Mouse (Mus musculus) intestine, embryonic 16.5 days (tissue): ENCODE results near the gene Btbd9. TPM values are rescaled to one million over a fixed set of nuclear protein-coding genes. Genes with fewer than 3 reads are reported as not detected.

Experiments
- ATAC-seq: fragments of 200-750 bp; cut with Nextera tagmentation; 2 replicates; pipeline ENCODE4 v1.8.0; 2017; ENCODE audit warnings: moderate TSS enrichment, moderate library complexity
- H3K27ac ChIP-seq: fragments of 300-500 bp; sonication (generic); 2 replicates; pipeline ENCODE4 v1.5.1; 2014; ENCODE audit warnings: mild to moderate bottlenecking, low read length
- H3K27me3 ChIP-seq: fragments of 300-500 bp; sonication (generic); replicated peaks from 2 replicates; pipeline ENCODE4 v1.6.1; 2014; ENCODE audit warnings: low read length, control low read depth, mixed read lengths; ENCODE audit not compliant: control insufficient read depth, insufficient read depth
- H3K36me3 ChIP-seq: fragments of 300-500 bp; sonication (generic); 2 replicates; pipeline ENCODE4 v1.6.1; 2014; ENCODE audit warnings: low read length, control low read depth; ENCODE audit not compliant: control insufficient read depth, insufficient read depth
- H3K4me1 ChIP-seq: fragments of 300-500 bp; sonication (generic); 2 replicates; pipeline ENCODE4 v1.6.1; 2014; ENCODE audit warnings: low read length, control low read depth, mixed read lengths; ENCODE audit not compliant: control insufficient read depth, insufficient read depth
- H3K4me2 ChIP-seq: fragments of 300-500 bp; sonication (generic); 2 replicates; pipeline ENCODE4 v1.6.1; 2014; ENCODE audit warnings: low read depth, low read length, control low read depth
- H3K4me3 ChIP-seq: fragments of 300-500 bp; sonication (generic); 2 replicates; pipeline ENCODE4 v1.5.1; 2014; ENCODE audit warnings: mild to moderate bottlenecking, low read length
- H3K9ac ChIP-seq: fragments of 300-500 bp; sonication (generic); 2 replicates; pipeline ENCODE4 v1.6.1; 2014; ENCODE audit warnings: low read depth, low read length
- H3K9me3 ChIP-seq: fragments of 300-500 bp; sonication (generic); 2 replicates; pipeline ENCODE4 v1.6.1; 2016; ENCODE audit warnings: low read length, control low read depth; ENCODE audit not compliant: control insufficient read depth
- WGBS: fragments of 180-500 bp; shearing (Covaris S2); extraction: QIAGEN DNeasy Blood & Tissue Kit; methylation state at CpG from one replicate; pipeline ENCODE4 v1.1.7; 2014; 5-methylcytosine and 5-hydroxymethylcytosine counted together
- polyA plus RNA-seq: library from polyadenylated mRNA; unstranded; fragments of >200 nt; fragmentation: Nextera tagmentation; extraction: Ambion mirVana; gene quantifications from 2 replicates; pipeline ENCODE4 v1.2.1, GENCODE M21; 2015

Btbd9 gene
- polyA plus RNA-seq, 1 experiment from 2014 or later: 51.6 TPM

DNA sequence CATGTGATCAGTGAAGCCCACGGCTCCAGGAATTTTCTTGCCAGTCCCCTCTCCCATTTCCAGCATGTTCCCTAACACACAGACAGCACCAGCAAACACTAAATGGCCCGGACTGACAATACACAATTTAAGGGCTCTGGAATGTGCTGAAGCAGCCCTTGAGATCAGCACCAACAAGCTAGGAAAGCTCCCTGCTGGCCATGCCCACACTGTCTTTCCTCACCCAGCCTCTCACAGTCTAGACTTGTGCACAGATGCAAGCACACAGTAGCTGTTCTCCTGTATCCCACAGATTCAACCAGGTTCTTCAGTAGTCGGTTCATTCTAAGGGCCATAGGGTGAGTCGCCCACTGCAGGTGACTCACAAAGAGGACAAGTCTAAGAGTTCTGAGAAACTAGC, 263.6 kb downstream of the Btbd9 start:
- WGBS: 64% methylated on average over 4 of the region's 4 CpGs
- Histone ChIP-seq H3K4me3 (no peak overlapping the region), H3K27ac (no peak overlapping the region), H3K36me3 (no peaks in the 10 kb centered on the region), H3K4me1 (peaks cover 4% of the 10 kb centered on the region; the same call in 1 of the 2 replicates), H3K9ac (no peak overlapping the region), H3K9me3 (no peaks in the 10 kb centered on the region), H3K4me2 (no peak overlapping the region), H3K27me3 (no peaks in the 10 kb centered on the region)
- ATAC-seq: no peak

DNA sequence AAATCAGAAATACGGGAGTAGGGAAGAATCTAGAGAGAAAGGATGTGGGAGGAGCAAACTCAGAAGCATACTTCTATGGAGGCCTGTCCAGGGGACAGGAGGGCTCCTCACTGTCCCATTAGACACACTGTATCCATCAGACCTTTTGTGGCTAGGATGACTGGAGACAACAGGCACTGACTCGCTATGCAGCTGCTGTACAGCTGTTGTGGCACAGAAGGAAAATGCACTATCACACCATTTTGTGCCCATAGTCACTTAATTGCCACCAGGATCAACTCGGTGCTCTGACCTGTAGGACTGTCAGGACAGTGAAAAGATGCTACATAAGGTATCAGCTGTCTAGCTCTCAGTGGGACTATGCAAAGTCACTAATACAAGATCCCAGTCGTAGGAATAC, 266.7 kb downstream of the Btbd9 start:
- no peaks in the 10 kb centered on the region for H3K36me3 ChIP-seq
- H3K27ac ChIP-seq: no peak overlapping the region
- no peak overlapping the region for H3K4me2 ChIP-seq
- H3K9ac ChIP-seq: no peak overlapping the region
- no peaks in the 10 kb centered on the region for H3K27me3 ChIP-seq
- no peak overlapping the region for H3K4me3 ChIP-seq
- WGBS: 66% methylated on average over 4 of the region's 4 CpGs
- no peaks in the 10 kb centered on the region for H3K9me3 ChIP-seq
- ATAC-seq: no peak
- H3K4me1 ChIP-seq: peaks cover 4% of the 10 kb centered on the region; the same call in 1 of the 2 replicates

DNA sequence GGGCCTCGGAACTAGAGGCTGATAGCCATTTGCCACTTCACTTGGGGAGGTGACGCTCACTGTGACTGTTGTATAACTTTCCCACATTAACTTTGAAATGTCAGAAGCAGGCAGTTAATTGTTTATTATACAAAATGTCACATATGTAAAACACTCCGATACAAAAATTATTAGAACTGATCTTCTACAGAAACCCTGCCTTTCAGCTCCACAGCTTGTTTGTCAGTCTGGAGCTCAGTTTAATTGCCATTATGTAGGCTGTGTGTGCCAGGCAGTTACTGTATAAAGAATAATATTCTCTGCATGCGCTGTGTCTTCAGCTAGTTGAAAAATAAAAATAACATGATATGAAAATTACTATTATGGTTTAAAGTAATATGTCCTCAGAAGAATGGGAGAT, 267.4 kb downstream of the Btbd9 start:
- H3K4me2 ChIP-seq: no peak overlapping the region
- H3K4me3 ChIP-seq: no peak overlapping the region
- no peak for ATAC-seq
- no peak overlapping the region for H3K27ac ChIP-seq
- H3K9me3 ChIP-seq: no peaks in the 10 kb centered on the region
- H3K9ac ChIP-seq: no peak overlapping the region
- peaks cover 4% of the 10 kb centered on the region; the same call in 1 of the 2 replicates for H3K4me1 ChIP-seq
- 67% methylated on average over 4 of the region's 4 CpGs for WGBS
- H3K36me3 ChIP-seq: no peaks in the 10 kb centered on the region
- no peaks in the 10 kb centered on the region for H3K27me3 ChIP-seq

DNA sequence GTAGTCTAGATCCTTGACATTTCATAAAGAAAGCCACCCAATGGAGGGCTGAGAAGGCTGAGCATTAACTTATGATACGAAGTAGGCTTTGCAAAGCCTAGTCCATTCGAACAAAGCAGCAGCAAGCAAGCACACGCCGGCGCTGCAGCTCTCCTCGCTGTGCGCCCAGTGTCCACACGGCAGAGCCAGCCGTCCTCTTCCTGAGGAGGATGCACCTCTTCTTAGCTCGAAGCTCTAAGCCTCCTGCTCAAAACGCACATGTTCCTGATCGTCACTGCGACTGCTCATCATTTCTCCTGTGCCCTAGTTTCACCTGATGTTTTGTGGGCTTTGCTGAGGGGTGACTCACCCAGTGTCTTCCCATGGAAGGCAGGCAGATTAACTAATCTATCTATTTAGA, 268.0 kb downstream of the Btbd9 start:
- H3K4me3 ChIP-seq: no peak overlapping the region
- no peak overlapping the region for H3K4me2 ChIP-seq
- H3K27ac ChIP-seq: no peak overlapping the region
- no peaks in the 10 kb centered on the region for H3K27me3 ChIP-seq
- H3K36me3 ChIP-seq: no peaks in the 10 kb centered on the region
- ATAC-seq: no peak
- 85% methylated on average over 13 of the region's 13 CpGs for WGBS
- H3K9me3 ChIP-seq: no peaks in the 10 kb centered on the region
- H3K9ac ChIP-seq: no peak overlapping the region
- H3K4me1 ChIP-seq: peaks cover 4% of the 10 kb centered on the region; the same call in 1 of the 2 replicates

DNA sequence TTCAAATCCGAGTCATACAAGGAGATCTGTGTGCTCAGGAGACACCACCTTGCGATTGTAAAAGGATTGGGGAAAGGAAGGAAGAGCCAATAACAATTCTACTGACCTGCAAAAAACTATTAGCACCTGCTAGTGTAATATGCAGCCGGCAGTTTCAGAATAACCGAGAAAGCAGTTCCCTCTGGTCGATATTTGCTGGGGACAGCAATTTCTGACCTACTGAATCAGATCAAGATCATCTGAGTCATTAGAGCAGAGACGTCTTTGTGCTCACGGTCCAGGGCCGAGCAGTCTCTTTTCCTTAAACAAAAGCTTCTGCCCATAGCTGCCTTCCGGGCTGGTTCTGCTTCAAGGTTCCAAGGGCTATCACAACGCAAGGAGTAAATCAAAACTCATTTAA, 269.1 kb downstream of the Btbd9 start:
- Histone ChIP-seq H3K9ac (no peak overlapping the region), H3K27me3 (no peaks in the 10 kb centered on the region), H3K36me3 (no peaks in the 10 kb centered on the region), H3K4me2 (no peak overlapping the region), H3K9me3 (no peaks in the 10 kb centered on the region), H3K4me1 (peaks cover 4% of the 10 kb centered on the region; the same call in 1 of the 2 replicates), H3K27ac (no peak overlapping the region), H3K4me3 (no peak overlapping the region)
- WGBS: 71% methylated on average over 10 of the region's 10 CpGs
- ATAC-seq: no peak

DNA sequence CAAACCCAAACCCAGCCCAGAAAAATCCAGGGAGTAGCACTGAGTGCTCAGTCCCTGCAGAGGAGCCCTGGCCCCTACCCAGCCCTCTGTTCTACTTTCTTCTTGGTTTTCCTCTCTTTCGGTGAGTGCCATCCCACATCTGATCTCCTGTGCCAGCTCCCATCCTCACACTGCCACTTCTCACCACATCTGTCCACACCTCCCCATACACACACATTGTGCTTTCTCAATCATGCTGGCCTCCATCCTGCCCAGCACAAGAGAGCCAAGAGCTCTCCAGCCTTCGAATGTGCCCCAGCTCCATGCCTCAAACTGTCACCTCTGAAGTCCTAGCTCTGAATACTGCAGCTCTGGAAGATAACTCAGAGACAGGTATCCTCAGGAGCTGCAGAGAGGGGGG, 271.5 kb downstream of the Btbd9 start:
- no peak overlapping the region for H3K27ac ChIP-seq
- H3K9me3 ChIP-seq: no peaks in the 10 kb centered on the region
- no peaks in the 10 kb centered on the region for H3K36me3 ChIP-seq
- 75% methylated on average over 2 of the region's 2 CpGs for WGBS
- no peak overlapping the region for H3K4me3 ChIP-seq
- H3K9ac ChIP-seq: no peak overlapping the region
- no peak for ATAC-seq
- no peaks in the 10 kb centered on the region for H3K27me3 ChIP-seq
- no peak overlapping the region for H3K4me2 ChIP-seq
- peaks cover 4% of the 10 kb centered on the region; the same call in 1 of the 2 replicates for H3K4me1 ChIP-seq

DNA sequence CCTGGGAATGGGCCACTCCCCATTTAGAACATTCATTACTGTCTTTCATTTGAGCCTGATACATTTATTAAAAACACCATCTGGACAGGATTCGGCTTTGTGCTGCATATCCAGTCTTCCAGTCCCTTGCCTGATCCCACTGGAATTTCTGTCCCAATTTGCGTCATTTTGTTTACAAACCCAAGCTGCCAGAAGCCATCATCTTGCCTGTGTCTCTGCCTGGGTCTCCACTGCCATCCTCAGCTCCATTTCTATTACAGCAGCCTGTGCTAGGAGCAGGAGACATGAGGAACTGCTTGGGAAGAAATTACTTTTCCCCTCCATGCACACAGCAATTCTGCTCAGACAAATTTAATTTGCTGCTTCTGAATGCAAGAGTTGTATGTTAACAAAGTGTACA, 274.9 kb downstream of the Btbd9 start:
- Histone ChIP-seq H3K9me3 (no peaks in the 10 kb centered on the region), H3K9ac (no peak overlapping the region), H3K27ac (no peak overlapping the region), H3K36me3 (no peaks in the 10 kb centered on the region), H3K4me2 (no peak overlapping the region), H3K4me1 (no peaks in the 10 kb centered on the region), H3K4me3 (no peak overlapping the region), H3K27me3 (no peaks in the 10 kb centered on the region)
- WGBS: 70% methylated on average over 2 of the region's 2 CpGs
- no peak for ATAC-seq

DNA sequence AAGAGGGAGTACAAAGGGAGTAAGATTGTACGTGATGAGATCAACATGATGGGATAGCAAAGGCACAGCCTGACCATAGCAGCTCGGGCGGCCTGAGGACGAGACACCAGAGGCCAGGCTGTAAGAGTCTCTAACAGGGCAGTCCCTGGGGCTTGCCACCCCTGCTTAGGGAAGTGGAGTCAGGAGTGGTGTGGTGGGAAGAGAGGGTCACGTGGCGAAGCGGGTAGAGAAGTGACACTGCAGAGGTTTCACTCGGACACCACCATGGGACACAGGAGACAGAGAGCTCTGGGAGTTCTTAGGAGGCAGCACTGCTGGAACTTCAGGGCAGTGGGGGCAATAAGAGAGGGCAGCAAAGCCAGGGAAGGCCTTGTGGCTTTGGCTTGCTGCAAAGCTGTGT, 278.9 kb downstream of the Btbd9 start:
- WGBS: 95% methylated on average over 8 of the region's 8 CpGs
- no peaks in the 10 kb centered on the region for H3K27me3 ChIP-seq
- H3K27ac ChIP-seq: no peak overlapping the region
- H3K36me3 ChIP-seq: no peaks in the 10 kb centered on the region
- ATAC-seq: no peak
- no peaks in the 10 kb centered on the region; the same call in 1 of the 2 replicates for H3K4me1 ChIP-seq
- H3K9me3 ChIP-seq: no peaks in the 10 kb centered on the region
- no peak overlapping the region for H3K9ac ChIP-seq
- no peak overlapping the region for H3K4me3 ChIP-seq
- no peak overlapping the region for H3K4me2 ChIP-seq

DNA sequence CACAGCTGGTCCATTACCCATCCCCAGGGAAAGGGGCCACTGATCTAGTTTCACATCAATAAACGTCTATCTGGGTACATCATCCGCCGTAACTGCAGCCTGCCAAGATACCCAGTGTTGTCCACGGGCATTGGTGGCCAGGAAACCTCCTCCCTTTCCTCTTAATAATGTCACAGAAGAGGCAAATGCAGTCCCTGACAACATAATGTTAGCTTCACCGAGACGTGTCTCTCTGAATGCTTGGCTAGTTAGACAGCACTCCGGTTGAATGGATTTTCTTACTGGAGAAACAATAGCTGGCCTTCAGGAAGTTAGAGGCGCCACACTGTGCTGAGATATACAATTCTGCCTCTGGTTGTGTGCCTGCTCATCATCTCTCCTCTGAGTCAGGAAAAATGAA, 280.2 kb downstream of the Btbd9 start:
- Histone ChIP-seq H3K4me1 (no peaks in the 10 kb centered on the region; the same call in 1 of the 2 replicates), H3K27me3 (no peaks in the 10 kb centered on the region), H3K9me3 (no peaks in the 10 kb centered on the region), H3K4me2 (no peak overlapping the region), H3K4me3 (no peak overlapping the region), H3K36me3 (no peaks in the 10 kb centered on the region), H3K9ac (no peak overlapping the region), H3K27ac (no peak overlapping the region)
- no peak for ATAC-seq
- 68% methylated on average over 8 of the region's 8 CpGs for WGBS

DNA sequence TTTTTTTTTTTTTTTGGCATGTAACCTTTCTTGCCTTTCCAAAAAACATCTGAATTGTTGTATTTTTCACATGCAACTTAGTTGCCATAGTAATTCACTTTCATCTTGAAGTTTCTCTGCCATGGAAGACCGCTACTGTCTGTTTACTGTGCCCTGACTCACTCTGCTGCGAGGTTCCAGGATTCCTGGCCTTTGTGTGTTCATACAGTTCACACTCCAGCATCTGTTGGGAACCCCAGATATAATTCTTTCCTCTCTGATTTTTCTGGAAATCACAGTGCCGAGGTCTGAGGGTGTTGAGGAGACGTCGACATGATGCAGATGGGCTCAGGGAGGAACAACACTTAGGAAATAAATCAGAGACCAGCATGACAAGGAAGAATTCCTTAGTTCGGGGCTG, 283.6 kb downstream of the Btbd9 start:
- Histone ChIP-seq H3K27ac (no peak overlapping the region), H3K36me3 (no peaks in the 10 kb centered on the region), H3K27me3 (no peaks in the 10 kb centered on the region), H3K4me2 (no peak overlapping the region), H3K4me1 (no peaks in the 10 kb centered on the region; the same call in 1 of the 2 replicates), H3K9me3 (no peaks in the 10 kb centered on the region), H3K4me3 (no peak overlapping the region), H3K9ac (no peak overlapping the region)
- 54% methylated on average over 6 of the region's 6 CpGs for WGBS
- ATAC-seq: no peak
